Mouse (Mus musculus): Measurements from ENCODE around the gene Map1s. TPM values are rescaled to one million over a fixed set of nuclear protein-coding genes. Genes with fewer than 3 reads are reported as not detected.
"Not testable (repeated sequence)": the region's sequence is repeated elsewhere in the genome, so short reads cannot be mapped to it uniquely, and the experiment has no call there.

Map1s gene
- total RNA-seq, 2 experiments from 2014 or later, result 34.3 to 39.5 TPM

- no peak for DNase-seq (ENCODE audit: low spot score in 2 of 2)
Measured at GRCm38 (mm10) chr8:70876382-70876781, 29.4 kb upstream of the Map1s start.

GRCm38 (mm10) chr8:70878178-70878577, 27.6 kb upstream of the Map1s start:
- DNase-seq (ENCODE audit: low spot score in 2 of 2), result no peak

DNA sequence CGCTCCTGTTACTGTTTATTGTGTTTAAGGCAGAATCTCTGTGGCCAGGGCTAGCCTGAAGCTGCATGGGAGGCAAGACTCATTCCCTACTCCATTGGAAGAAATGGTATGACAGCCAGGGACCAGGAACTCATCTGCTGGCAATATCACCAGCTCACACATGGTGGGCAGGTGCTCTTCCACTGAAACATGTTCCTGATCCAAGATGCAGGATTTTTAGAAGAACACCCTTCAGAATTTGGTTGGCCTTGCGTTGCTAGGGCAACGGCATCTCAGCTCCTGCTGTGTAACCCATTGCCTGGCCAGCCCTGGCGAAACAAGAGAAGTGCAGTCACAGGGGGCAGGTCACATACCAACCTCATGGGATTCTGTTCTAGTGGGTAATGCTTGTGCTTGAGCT, 26.2 kb upstream of the Map1s start:
- DNase-seq (ENCODE audit: low spot score in 2 of 2), result no peak

- no peak for DNase-seq (ENCODE audit: low spot score in 2 of 2)
Measured at GRCm38 (mm10) chr8:70880126-70880525, 25.6 kb upstream of the Map1s start.

GRCm38 (mm10) chr8:70880546-70880945, 25.2 kb upstream of the Map1s start:
- no peak for DNase-seq (ENCODE audit: low spot score in 2 of 2)

- no peak for DNase-seq (ENCODE audit: low spot score in 2 of 2)
Measured at GRCm38 (mm10) chr8:70884186-70884585, 21.5 kb upstream of the Map1s start.

GRCm38 (mm10) chr8:70884683-70885082, 21.0 kb upstream of the Map1s start:
- no peak for DNase-seq (ENCODE audit: low spot score in 2 of 2)

GRCm38 (mm10) chr8:70885612-70886011, 20.1 kb upstream of the Map1s start:
- no peak for DNase-seq (ENCODE audit: low spot score in 2 of 2)

GRCm38 (mm10) chr8:70887669-70888068, 18.1 kb upstream of the Map1s start:
- DNase-seq (ENCODE audit: low spot score in 2 of 2), result no peak

DNA sequence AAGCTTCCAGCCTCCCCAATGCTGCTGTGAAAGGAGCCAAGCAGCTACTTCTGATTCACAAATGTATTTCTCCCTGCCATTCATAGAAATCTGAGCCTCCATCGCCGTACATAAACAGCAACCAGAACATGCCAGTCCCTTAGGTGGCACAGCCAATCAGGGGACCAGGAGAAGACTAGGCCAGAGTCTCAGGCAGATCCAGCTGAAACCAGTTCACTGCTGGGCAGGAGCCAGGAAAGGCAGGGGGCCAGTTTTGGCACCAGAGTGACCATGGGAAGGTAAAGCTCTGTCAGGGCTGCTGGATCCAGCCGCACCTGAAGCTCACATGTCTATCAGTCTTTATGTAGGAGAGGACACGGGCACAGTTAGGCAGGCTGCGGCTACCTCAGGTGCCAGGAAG, 15.1 kb upstream of the Map1s start:
- DNase-seq (ENCODE audit: low spot score in 2 of 2), result no peak

DNA sequence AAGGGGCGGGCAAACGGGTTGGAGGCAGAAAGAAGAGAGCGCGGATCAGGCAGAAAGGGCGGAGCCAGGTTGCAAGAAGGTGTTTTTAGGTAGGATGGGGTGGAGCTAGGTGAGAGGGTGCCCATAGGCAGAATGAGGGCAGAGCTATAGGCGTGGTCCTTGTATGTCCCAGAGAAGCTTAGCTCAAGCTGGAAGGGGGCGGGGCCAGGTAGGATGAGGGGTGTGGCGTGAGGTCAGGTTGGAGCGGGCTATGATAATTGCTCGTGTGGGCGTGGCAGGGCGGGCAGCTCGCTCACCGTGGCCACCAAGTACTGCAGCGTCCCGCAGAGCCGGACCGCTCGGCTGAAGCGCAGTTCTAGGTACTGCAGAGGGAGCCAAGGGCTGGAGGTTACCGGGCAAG, 14.4 kb upstream of the Map1s start:
- DNase-seq (ENCODE audit: low spot score in 2 of 2), result no peak

DNA sequence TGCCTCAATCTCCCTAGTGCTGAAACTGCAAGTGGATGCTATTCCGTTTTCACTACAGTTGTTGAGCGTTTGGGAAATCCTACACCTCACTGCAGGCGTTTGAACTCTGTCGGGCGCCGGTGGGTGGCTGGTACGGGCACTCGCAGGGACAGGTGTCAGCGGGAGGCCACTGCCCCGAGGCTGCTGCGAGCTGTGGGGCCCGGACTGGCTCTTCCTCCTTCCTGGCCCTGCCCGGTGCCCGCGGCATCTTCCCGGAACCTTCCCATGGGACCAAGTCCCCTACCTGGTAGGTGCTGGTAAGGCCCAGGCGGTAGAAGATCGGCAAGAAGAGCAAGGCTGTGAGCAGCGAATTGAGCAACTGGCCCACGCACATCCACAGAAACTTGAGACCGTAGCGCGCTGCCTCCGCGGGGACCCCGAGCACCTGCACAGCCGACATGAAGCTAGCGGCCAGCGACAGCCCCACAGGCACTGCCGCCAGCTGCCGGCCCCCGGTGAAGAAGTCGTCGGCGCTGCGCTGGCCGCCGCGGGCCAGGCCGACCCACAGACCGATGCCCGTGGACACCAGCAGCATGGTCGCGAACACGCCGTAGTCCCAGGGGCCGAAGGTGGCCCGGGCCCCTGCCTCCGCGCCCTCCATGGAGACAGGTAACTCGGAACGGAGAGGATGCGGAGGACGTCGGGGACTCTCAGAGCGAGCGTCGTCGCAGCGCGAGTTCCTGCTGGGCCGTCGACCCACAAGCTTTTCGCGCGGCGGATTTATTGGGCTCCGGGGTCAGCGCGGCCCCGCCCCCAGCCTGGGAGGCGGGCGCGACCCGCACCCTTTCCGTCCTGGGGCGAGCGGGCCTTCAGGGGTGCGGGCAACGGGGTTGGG, 13.5 kb upstream of the Map1s start, which contains the start of gene Slc5a5:
Slc5a5 (minus strand) TSS at position 736 of the 874 bp plus-strand sequence.
- DNase-seq (ENCODE audit: low spot score in 2 of 2), result no peak

DNA sequence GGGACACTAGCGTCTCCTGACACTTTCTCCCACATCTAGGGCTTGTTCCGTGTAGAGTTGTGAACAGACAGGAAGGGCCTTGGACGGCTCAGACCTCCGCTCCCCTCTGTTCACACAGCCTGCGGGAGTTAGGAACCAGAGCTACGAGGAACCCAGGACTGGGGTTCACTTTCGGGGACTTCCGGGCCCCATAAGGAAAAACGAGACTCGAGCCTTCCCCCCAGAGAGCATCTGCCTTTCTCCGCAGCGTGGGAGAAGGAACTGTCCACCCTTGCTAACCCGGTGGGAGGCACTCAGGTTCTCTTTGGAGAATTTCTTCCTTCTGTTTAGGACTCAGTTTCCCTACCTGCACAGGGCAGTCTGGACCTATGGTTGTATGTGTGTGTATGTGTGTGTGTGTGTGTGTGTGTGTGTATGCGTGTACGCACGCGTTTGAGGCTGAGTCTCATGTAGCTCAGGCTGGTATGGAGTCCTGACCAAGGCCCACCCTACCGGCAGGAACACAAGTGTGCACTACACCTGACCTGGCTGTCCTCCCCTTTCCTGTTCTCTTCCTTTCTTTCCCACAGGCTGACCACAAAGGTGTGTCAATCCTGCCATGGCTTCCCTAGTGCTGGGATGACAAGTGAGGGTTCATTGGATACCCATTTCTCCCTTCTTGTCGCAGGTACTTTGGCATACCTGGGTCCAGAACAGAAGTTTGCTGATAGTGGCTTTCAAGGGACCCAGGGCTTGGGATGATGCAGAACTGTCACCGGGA, 12.7 kb upstream of the Map1s start:
- no peak for DNase-seq (ENCODE audit: low spot score in 2 of 2)

DNA sequence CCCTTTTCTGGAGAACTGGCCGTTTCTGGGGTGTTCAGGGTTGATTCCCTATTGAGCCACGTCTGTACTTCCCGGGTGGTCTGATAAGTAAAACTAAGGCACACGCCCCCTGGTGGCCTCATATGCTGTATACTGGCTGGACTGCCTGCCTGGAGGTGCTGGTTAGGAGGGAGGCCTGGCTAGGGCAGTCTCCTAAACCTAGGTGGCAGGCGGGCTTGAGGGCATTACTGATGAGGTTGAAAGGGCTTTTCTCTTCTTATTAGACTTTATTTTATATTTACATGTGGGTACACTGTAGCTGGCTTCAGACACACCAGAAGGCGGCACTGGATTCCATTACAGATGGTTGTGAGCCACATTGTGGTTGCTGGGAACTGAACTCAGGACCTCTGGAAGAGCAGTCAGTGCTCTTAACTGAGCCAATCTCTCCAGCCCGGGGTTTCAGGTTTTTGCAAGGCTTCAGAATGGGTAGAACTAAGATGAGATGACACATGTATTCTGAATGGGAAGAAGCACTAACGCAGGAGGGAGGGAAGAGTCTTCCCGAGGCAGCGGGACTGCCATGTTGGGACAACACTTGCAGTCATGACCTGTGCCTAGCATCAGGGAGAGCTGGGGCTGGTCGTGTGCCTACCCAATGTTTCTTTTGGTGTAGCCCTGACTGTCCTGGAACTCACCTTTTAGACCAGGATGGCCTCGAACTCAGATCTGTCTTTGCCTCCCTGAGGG, 11.9 kb upstream of the Map1s start:
- DNase-seq (ENCODE audit: low spot score in 2 of 2), result peak; percentile 60 to 65

- DNase-seq (ENCODE audit: low spot score in 2 of 2), result no peak
Measured at GRCm38 (mm10) chr8:70894385-70894720, 11.4 kb upstream of the Map1s start.

GRCm38 (mm10) chr8:70894771-70895545, 10.8 kb upstream of the Map1s start:
- DNase-seq (ENCODE audit: low spot score in 2 of 2), result no peak

DNA sequence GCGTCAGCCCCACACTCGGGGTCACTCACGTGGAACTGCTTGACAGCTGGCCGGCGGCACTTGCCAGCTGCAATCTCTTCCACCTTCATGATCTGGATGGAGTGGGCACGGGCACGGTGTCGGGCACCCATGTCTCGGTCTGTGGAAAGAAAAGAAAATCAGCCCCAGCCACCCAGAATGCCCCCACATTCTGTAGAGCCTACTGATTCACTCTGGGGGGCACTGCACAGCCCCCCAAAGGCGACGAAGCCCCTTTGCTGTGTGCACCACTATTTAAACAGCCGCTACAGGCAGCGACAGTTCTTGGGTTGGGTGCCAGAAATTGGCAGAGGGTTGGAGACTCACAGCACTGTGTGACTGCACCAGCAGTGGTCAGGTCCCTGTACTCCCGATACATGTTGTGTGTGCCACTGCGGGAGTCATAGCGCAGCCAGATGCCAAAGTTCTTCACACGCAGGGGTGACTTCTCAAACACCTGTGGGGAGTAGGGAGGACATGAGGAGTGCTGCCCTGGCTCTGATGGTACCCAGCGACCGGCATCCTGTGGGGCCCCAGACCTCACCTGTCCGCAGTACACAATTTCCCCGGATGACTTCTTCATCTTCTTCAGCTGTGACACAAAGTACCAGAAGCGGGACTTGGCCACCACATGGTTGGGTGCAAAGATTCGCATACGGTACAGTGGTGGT, 10.0 kb upstream of the Map1s start:
- DNase-seq (ENCODE audit: low spot score in 2 of 2), result not testable (repeated sequence)

DNA sequence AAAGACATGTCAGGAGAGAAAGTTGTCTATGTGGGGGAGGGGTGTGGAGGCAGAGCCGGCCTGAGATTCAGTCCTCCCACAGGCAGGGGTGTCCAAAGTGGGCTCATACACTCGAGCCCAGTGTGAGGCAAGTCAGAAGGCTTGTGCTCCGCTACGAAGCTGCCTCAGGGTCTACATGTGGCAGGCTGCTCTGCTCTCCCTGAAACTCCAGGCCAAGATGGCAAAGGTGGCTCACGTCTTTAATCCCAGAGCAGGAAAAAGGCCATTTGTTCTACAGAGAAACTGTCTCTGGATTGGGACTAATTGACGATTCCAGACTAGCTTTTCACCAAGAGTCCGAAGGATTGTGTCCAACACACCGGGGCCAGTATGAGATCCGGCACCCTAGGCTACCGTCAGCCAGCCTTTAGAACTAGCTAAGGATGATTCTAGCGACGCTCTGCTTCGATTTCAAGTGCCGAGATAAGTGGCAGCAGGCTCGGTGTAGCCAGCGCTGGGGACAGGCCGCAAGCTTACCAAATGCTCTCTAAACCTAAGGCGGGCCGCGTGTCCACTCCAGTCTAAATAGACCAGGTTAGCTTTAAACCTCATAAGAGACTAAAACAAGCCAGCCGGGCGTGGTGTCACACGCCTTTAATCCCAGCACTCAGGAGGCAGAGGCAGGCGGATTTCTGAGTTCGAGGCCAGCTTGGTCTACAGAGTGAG, 9.3 kb upstream of the Map1s start:
- DNase-seq (ENCODE audit: low spot score in 2 of 2), result no peak

DNA sequence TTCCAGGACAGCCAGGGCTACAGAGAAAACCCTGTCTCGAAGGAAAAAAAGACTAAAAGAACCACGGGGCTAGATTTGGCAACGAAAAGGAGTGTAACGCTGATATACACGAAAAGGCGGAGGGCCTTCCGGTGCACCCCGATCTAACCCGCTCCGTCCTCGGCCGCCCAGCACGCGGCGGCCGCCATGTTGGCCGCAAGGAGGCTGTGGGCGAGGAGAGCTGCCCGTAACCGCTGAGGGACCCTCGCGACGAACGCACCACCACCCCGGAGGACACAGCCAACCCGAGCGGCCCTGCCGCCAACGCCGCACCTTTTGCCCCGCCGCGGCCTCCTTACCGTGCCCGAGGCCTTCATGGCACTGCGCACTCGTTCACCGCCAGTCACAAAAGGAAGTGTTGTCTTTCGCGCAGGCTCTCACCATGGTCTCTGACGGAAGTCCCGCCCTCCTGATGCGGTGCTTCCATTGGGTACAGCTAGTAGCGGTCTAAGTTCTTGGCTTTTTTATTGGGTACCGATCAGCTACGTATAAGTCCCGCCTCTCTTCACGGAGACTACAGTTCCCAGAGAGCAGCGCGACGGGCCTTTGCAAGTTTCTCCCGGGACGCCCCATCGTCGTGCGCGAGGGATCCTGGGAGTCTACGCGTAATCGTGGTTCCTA, 8.6 kb upstream of the Map1s start, which contains the start of gene Rpl18a:
Rpl18a (minus strand) TSS at position 392 of the 660 bp plus-strand sequence.
- peak; percentile 84 to 87 for DNase-seq (ENCODE audit: low spot score in 2 of 2)

Measured in adrenal gland, adult 18-20 months (tissue).